Mouse (Mus musculus): ENCODE measurements around the gene Olfr703. TPM values are rescaled to one million over a fixed set of nuclear protein-coding genes. Genes with fewer than 3 reads are reported as not detected.

Olfr703 gene
- total RNA-seq (2021): not detected
- long read RNA-seq, experiment 1: 0 reads
- long read RNA-seq, experiment 2: 0 reads

DNA sequence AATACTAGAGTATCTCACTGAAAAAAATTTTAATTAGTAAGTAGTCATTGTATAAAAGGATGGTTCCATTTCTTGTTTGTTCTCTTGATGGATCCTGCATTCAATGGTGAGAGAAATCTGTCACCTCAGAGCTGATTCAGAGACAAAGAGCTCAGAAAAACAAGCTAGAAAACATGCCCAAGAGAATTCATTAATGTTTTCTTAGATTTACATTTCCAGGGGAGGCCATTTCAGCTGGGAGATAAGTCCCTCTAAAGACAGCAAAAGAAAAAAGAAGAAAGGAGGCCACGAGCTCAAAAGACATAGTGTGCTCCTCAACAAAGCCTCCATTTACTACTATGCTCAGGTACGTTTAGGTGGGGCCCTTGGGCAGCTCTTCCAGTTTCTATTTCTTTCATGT is at the start of gene Olfr703:
Gene Olfr703 (plus strand): TSS at position 301 of the 400 bp plus-strand sequence.
- DNase-seq: no peak

DNA sequence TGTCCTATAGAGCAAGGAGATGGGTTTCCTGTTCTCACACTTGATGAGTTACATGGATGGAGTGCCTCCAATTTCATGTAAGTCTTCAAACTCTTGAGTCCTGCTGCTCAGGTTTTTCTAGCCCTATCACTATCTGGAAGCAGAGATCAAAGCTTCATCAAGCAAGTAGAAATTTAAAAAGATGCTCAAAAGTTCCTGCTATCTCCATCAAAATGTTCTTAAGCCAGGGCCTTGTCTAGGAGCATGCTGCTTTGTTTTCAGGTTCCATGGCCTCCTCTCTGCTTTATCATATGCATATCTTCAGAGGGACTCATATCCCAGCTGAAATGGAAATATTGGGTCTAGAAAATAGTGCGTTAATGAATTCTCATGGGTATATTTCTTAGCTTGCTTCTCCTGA is 34.4 kb upstream of the Olfr703 start, which contains the start of gene Olfr700:
Gene Olfr700 (minus strand): TSS at position 101 of the 400 bp plus-strand sequence.
- no peak for DNase-seq

DNA sequence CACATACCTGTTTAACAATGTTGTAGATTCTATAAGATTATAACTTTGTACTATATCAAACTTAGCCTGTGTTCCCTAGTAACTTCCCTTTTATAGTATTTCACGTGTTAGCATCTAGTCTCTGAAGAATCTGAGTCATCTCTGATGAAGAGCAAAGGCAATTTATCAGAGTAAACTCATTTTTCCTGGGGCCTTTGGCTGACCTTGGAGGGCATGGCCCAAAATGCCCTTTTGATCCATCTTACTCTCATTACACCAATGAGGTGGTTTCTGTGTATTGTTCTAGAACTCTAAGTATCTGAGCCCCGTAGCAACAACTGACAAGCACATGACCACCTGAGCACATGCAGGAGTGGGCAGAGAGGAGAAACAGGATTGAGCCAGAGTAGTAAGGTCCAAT is 29.3 kb upstream of the Olfr703 start, which contains the start of gene Olfr701:
Gene Olfr701 (plus strand): TSS at position 301 of the 400 bp plus-strand sequence.
- DNase-seq: no peak

DNA sequence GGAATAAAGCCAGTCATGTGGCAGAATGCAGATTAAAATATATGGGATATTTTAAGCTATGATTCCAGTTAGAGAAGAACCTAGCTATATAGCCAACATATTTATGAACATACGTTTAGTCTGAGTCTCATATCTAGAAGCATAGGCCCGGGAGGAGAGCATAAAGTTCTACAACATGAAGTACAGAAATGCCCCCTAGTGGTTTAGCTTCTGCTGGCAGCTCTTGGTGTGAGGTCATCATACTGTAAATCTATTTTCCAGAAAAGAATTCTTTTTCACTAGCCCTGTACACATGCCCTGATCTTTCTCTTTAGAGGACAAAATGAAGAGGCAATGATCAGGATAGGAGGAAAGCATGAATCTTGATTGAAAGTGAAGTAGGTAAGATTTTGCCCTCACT is 27.4 kb upstream of the Olfr703 start:
- no peak for DNase-seq

DNA sequence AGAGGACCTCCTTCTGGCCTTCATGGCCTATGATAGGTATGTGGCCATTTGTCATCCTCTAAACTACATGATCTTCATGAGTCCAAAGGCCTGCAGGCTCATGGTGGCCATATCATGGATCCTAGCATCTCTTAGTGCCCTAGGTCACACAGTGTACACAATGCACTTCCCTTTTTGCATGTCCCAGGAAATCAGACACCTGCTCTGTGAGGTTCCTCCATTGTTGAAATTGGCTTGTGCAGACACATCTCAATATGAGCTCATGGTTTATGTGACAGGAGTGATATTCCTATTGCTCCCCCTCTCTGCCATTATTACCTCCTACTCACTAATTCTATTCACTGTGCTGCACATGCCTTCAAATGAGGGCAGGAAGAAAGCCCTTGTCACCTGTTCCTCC is 24.7 kb upstream of the Olfr703 start:
- no peak for DNase-seq

DNA sequence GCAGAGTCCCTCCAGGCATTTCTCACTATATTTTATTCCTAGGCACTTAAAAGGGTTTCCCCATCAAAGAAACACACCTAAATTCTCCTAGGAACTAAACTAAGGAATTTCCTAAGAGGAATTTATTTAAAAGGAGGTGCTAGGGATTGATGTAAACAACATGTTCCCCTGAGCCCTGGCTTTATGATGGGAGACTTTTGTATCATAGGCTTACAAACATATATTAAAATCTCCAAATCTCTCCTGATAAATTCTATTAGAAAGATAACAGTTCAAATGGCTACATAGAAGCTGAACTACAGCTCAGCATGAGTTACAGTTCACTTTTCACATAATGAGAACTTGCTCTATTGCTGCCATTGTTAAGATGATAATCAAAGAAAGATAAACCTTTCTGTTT is 9.4 kb upstream of the Olfr703 start, which contains the start of gene Olfr702:
Gene Olfr702 (minus strand): TSS at position 101 of the 400 bp plus-strand sequence.
- DNase-seq: no peak

DNA sequence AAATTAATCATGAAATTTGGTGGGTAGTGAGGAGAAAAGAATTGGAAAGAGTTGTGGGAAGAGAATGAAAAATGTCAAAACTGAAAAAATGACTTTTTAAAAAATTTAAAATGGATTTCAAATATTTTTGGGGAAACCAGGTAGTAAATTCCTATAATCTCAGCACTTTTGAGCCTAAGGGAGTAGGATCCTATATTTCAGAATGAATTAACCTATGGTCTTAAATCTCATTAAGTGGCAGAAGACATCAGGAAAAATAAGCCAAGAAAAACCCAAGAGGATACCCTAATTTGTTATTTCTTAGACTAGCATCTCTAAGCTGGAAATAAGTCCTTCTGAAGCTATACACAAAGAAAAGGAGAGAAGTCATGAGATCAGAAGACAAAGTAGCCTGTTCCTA is 19.7 kb downstream of the Olfr703 start, which contains the start of gene Olfr704:
Gene Olfr704 (plus strand): TSS at position 301 of the 400 bp plus-strand sequence.
- no peak for DNase-seq

DNA sequence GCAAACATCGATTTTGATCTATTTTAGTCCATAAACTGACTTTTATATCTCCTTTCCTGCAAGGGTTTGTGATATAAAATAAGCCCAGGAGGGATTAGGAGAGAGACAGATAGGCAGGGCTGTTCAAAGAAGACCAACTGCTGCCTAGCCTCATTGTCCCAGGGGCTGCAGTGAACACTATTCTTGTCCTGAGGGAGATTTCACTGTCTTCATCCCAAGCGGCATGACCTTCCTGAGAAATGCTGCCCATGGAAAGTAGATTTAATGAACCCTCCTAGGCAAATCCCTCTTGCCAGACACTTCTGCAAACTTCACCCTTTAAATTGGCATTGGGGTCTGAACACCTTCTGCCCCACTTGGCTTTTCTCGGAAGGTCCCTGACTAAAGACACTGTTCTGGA is 33.6 kb downstream of the Olfr703 start, which contains the start of gene Olfr705:
Gene Olfr705 (minus strand): TSS at position 101 of the 400 bp plus-strand sequence.
- no peak for DNase-seq

DNA sequence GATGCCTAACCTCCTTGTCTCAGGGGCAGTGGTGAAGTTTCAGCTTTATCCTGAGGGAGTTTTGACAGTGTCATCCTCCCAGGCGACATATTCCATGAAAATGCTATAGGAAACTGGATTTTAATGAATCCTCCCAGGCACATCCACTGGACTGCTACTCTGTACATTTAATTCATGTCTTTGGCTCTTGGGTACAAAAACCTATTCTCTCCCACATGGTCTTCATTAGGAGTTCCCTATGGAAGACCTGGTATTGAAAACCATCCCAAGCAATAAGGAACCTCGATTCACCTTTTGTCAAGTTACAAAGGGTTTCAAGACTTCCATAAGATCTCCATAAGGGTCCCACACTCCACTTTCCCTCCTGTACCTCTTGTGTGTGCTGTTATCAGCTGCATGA is 44.9 kb downstream of the Olfr703 start, which contains the start of gene Olfr706:
Gene Olfr706 (minus strand): TSS at position 101 of the 400 bp plus-strand sequence.
- DNase-seq: no peak

Other genes with a start within 250 kb of the Olfr703 start
- not detected for gene Olfr693, start 162.8 kb upstream of the Olfr703 start, total RNA-seq (2021)
- not detected for gene Olfr694, start 151.5 kb upstream of the Olfr703 start, total RNA-seq (2021)
- gene Olfr695, start 127.0 kb upstream of the Olfr703 start, total RNA-seq (2021): not detected
- gene Olfr697, start 100.9 kb upstream of the Olfr703 start, total RNA-seq (2021): not detected
- gene Olfr698, start 88.0 kb upstream of the Olfr703 start, total RNA-seq (2021): not detected
- not detected for gene Olfr699, start 50.2 kb upstream of the Olfr703 start, total RNA-seq (2021)
- not detected for gene Olfr700, start 34.5 kb upstream of the Olfr703 start, total RNA-seq (2021)
- gene Olfr701, start 29.2 kb upstream of the Olfr703 start, total RNA-seq (2021): not detected
- gene Olfr702, start 9.5 kb upstream of the Olfr703 start, total RNA-seq (2021): not detected
- not detected for gene Olfr704, start 19.8 kb downstream of the Olfr703 start, total RNA-seq (2021)
- not detected for gene Olfr705, start 33.5 kb downstream of the Olfr703 start, total RNA-seq (2021)
- not detected for gene Olfr706, start 44.8 kb downstream of the Olfr703 start, total RNA-seq (2021)
- not detected for gene Olfr707, start 57.9 kb downstream of the Olfr703 start, total RNA-seq (2021)
- gene Olfr1532-ps1, start 64.6 kb downstream of the Olfr703 start, total RNA-seq (2021): not detected
- gene Olfr709-ps1, start 88.9 kb downstream of the Olfr703 start, total RNA-seq (2021): under 1 TPM in 1 of 2 experiments, not detected in 1; 0.09 TPM
- not detected for gene Olfr710, start 105.0 kb downstream of the Olfr703 start, total RNA-seq (2021)
- gene Olfr6, start 120.6 kb downstream of the Olfr703 start, total RNA-seq (2021): under 1 TPM in 1 of 2 experiments, not detected in 1; 0.21 TPM
- not detected for gene Olfr711, start 132.1 kb downstream of the Olfr703 start, total RNA-seq (2021)
- not detected for gene Olfr2, start 162.7 kb downstream of the Olfr703 start, total RNA-seq (2021)
- not detected for gene Olfr713, start 187.8 kb downstream of the Olfr703 start, total RNA-seq (2021)
- gene Olfr714, start 227.6 kb downstream of the Olfr703 start, total RNA-seq (2021): not detected
- gene Olfr17, start 249.9 kb downstream of the Olfr703 start, total RNA-seq (2021): not detected